Mouse (Mus musculus) hindbrain, postnatal 0 days (tissue): ENCODE measurements around the gene Rgs6. TPM values are rescaled to one million over a fixed set of nuclear protein-coding genes. Genes with fewer than 3 reads are reported as not detected.

Experiments
- ATAC-seq: fragments of 200-750 bp; cut with Nextera tagmentation; 2 replicates; pipeline ENCODE4 v1.8.0; 2017; ENCODE audit warnings: mild to moderate bottlenecking, moderate TSS enrichment, moderate library complexity
- DNase-seq: peaks from one replicate; pipeline ENCODE4 v3.0.0-alpha.2; 2015; ENCODE audit warnings: low spot score
- H3K27ac ChIP-seq: fragments of 300-500 bp; sonication (generic); 2 replicates; pipeline ENCODE4 v1.5.1; 2014; ENCODE audit warnings: mild to moderate bottlenecking
- H3K27me3 ChIP-seq: fragments of 300-500 bp; sonication (generic); 2 replicates; pipeline ENCODE4 v1.6.1; 2014; ENCODE audit warnings: low read length, mixed read lengths; ENCODE audit not compliant: insufficient read depth
- H3K36me3 ChIP-seq: fragments of 300-500 bp; sonication (generic); 2 replicates; pipeline ENCODE4 v1.6.1; 2014; ENCODE audit warnings: low read length, mixed read lengths; ENCODE audit not compliant: insufficient read depth
- H3K4me1 ChIP-seq: fragments of 300-500 bp; sonication (generic); 2 replicates; pipeline ENCODE4 v1.6.1; 2014; ENCODE audit warnings: antibody characterized with exemption, low read length, mixed read lengths; ENCODE audit not compliant: insufficient read depth
- H3K4me2 ChIP-seq: fragments of 300-500 bp; sonication (generic); 2 replicates; pipeline ENCODE4 v1.6.1; 2014; ENCODE audit warnings: low read depth, mild to moderate bottlenecking, low read length, moderate library complexity, mixed read lengths
- H3K4me3 ChIP-seq: fragments of 300-500 bp; sonication (generic); 2 replicates; pipeline ENCODE4 v1.5.1; 2014; ENCODE audit warnings: low read length
- H3K9ac ChIP-seq: fragments of 300-500 bp; sonication (generic); replicated peaks from 2 replicates; pipeline ENCODE4 v1.6.1; 2014; ENCODE audit warnings: mild to moderate bottlenecking, low read length, moderate library complexity, mixed read lengths
- H3K9me3 ChIP-seq: fragments of 300-500 bp; sonication (generic); 2 replicates; pipeline ENCODE4 v1.6.1; 2016; ENCODE audit warnings: low read length, mixed read lengths
- CTCF ChIP-seq: IDR thresholded peaks from 2 replicates; pipeline ENCODE4 v1.5.1; 2016; ENCODE audit warnings: antibody characterized with exemption, control low read depth, low read depth
- WGBS: fragments of 180-500 bp; shearing (Covaris S2); extraction: QIAGEN DNeasy Blood & Tissue Kit; methylation state at CpG from one replicate; pipeline ENCODE4 v1.1.7; 2014; 5-methylcytosine and 5-hydroxymethylcytosine counted together
- polyA plus RNA-seq: library from polyadenylated mRNA; unstranded; fragments of >200 nt; fragmentation: Nextera tagmentation; extraction: Ambion mirVana; gene quantifications from 2 replicates; pipeline ENCODE4 v1.2.1, GENCODE M21; 2015
- total RNA-seq: library from RNA; depleted of rRNA; stranded (reverse); fragments of >200 nt; gene quantifications from 2 replicates; pipeline ENCODE4 v1.2.3, GENCODE M21; 2014

The Rgs6 gene
- total and polyA plus RNA-seq, 2 experiments from 2014 or later, result 14.3 to 16.4 TPM

DNA sequence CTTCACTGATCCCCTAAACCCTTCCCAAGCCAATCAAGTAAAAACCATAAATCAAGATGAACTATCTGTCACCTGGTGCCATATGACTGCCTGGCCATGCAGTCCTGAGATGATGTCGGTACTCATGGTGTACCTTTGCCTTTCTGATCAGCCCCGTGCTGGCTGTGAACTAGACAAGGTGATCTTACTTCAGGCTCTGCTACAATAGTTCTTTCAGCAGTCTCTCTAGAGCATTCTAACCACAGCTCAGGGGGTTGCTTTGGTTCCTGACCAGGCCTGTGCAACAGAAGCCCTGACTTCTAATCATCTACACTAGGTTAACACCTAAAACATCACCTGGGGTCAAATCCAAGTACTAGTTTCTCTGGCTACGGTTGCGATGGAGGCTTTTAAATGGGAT is 521.4 kb downstream of the Rgs6 start:
- Histone ChIP-seq H3K27me3 (no peaks in the 10 kb centered on the region), H3K9me3 (no peaks in the 10 kb centered on the region), H3K36me3 (no peaks in the 10 kb centered on the region), H3K4me3 (no peak overlapping the region), H3K9ac (no peak overlapping the region), H3K27ac (no peak overlapping the region), H3K4me1 (peaks cover 15% of the 10 kb centered on the region; the same call in 1 of the 2 replicates), H3K4me2 (no peak overlapping the region)
- WGBS, result 81% methylated on average over 4 of the region's 4 CpGs
- TF ChIP-seq CTCF, result no peak
- ATAC-seq (no peak), DNase-seq (no peak)

DNA sequence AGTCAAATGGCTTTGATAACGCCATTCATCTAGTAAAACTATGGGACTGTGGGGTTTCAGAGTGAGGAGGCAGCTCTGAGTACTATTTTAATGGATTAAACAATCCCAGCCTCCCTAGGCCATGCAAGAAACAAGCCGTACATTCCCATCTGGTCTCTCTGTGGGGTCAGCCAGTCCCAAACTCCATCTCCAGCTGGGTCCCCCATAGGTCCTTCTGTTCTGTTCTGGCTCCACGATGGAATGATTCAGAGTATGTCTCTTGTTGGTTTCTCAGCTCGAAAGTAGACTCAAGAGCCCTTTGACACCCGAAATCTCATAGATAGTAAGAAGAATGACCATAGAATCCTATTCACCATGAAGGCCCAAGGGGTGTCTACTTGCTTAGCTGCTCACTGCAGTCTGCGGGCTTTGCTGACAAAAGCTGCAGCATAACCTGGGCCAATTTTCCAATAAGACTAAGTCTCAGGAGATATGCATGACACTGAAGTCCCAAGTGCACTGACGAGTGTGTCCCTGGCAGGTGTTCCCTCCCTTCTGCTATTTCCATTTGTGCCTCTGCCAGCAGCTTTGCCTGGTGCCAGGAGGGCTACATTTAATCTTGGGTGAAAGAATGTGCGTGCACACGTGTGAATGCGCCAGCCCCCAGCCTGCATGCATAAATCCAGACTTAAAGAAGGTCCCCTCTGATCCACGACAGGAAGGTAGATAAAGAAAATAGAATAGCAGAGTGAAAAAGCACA is 522.0 kb downstream of the Rgs6 start:
- Histone ChIP-seq H3K9ac (no peak overlapping the region), H3K36me3 (no peaks in the 10 kb centered on the region), H3K4me3 (no peak overlapping the region), H3K4me1 (peaks cover 15% of the 10 kb centered on the region; the same call in 1 of the 2 replicates), H3K27me3 (no peaks in the 10 kb centered on the region), H3K27ac (no peak overlapping the region), H3K9me3 (no peaks in the 10 kb centered on the region), H3K4me2 (no peak overlapping the region)
- 49% methylated on average over 11 of the region's 11 CpGs for WGBS
- ATAC-seq, result no peak
- no peak for TF ChIP-seq CTCF
- peak; percentile 15 for DNase-seq

DNA sequence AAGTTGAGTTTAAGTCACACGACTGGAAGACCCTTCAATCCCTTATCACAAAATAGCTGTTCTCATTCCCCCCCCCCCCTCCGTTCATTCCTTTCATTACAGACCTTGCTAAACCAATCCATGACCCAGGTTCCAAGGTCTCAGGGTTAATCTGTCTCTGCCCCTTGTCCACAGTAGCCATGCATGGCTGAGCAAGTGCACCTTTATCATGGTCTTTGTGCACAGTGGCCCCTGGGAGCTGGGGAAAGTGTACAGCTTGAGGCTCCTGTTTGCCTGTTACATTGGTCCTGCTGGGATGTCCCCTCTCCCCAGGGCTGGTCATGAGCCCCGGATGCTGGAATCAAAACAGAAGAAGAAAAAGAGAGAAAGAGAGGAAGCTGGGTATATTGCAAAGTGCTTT is 522.6 kb downstream of the Rgs6 start:
- no peak overlapping the region for H3K27ac ChIP-seq
- DNase-seq (no peak), ATAC-seq (no peak)
- 61% methylated on average over 3 of the region's 3 CpGs for WGBS
- H3K9me3 ChIP-seq, result no peaks in the 10 kb centered on the region
- H3K4me1 ChIP-seq, result peaks cover 15% of the 10 kb centered on the region; the same call in 1 of the 2 replicates
- no peak overlapping the region for H3K4me3 ChIP-seq
- H3K9ac ChIP-seq, result no peak overlapping the region; the same call in 1 of the 2 replicates
- TF ChIP-seq CTCF, result no peak
- H3K27me3 ChIP-seq, result no peaks in the 10 kb centered on the region
- H3K36me3 ChIP-seq, result no peaks in the 10 kb centered on the region
- H3K4me2 ChIP-seq, result no peak overlapping the region

DNA sequence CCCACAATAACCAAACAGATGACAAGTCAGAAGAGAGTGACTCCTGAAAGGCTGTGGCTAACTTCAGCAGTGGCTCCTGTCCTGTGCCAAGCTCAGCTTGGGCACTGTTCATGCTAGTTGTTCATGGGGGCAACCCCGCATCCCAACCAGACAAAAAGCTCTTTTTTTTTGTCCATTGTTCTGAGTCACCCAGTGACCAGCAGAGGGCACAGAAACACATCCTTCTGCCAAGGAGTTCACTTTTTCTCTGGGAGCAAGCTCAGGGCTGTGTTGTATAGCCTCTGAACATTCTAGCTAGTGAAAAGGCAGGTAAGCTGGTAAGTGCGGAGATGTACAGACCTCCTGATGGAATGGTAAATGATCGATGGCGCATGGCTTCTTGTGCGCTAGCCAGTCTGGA is 524.2 kb downstream of the Rgs6 start:
- TF ChIP-seq CTCF, result peak; percentile 72
- H3K27ac ChIP-seq, result no peak overlapping the region
- H3K36me3 ChIP-seq, result no peaks in the 10 kb centered on the region
- peaks cover 15% of the 10 kb centered on the region; the same call in 1 of the 2 replicates for H3K4me1 ChIP-seq
- H3K4me3 ChIP-seq, result no peak overlapping the region
- DNase-seq (peak; percentile 71), ATAC-seq (no peak)
- no peaks in the 10 kb centered on the region for H3K27me3 ChIP-seq
- H3K9me3 ChIP-seq, result no peaks in the 10 kb centered on the region
- 83% methylated on average over 5 of the region's 5 CpGs for WGBS
- no peak overlapping the region for H3K9ac ChIP-seq
- no peak overlapping the region for H3K4me2 ChIP-seq

DNA sequence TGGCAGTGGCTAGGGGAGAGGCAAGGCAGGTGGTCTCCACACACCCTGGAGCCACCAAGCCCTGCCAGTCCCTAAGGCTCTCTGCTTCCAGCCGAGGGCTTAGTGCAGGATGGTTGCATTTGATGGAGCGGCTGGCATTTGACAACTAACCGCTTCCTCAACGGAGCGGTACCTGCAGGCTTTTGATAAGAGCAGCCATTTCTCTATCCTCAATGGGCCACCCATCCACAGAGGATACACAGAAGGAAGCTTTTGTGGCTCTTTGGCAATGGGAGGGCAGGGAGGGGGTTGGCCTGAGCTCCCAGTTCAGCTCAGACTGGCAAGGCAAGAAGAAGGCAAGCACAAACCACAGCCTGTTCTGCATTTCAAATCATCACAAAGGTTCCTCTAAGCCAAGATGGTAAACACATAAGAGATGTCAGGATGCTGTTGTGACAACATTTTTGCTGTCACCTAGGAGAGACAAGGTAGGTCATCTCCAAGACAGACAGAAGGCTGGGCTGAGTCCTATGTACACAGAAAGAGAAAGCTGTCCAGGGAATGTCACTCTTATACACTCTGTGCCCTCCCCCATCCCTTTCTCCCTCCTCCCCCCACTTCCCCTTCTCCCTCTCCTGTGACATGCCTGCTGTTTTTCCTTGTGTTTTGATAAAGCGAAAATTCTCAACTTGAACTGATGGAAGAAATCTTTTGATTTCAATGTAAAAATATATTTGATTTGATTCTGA is 525.0 kb downstream of the Rgs6 start:
- WGBS, result 62% methylated on average over 6 of the region's 6 CpGs
- no peak overlapping the region for H3K27ac ChIP-seq
- H3K4me3 ChIP-seq, result no peak overlapping the region
- H3K4me1 ChIP-seq, result peaks cover 15% of the 10 kb centered on the region; the same call in 1 of the 2 replicates
- no peaks in the 10 kb centered on the region for H3K9me3 ChIP-seq
- no peak for ATAC-seq
- no peak overlapping the region for H3K4me2 ChIP-seq
- H3K27me3 ChIP-seq, result no peaks in the 10 kb centered on the region
- no peak overlapping the region for H3K9ac ChIP-seq
- TF ChIP-seq CTCF, result no peak
- H3K36me3 ChIP-seq, result no peaks in the 10 kb centered on the region
- DNase-seq, result no peak

DNA sequence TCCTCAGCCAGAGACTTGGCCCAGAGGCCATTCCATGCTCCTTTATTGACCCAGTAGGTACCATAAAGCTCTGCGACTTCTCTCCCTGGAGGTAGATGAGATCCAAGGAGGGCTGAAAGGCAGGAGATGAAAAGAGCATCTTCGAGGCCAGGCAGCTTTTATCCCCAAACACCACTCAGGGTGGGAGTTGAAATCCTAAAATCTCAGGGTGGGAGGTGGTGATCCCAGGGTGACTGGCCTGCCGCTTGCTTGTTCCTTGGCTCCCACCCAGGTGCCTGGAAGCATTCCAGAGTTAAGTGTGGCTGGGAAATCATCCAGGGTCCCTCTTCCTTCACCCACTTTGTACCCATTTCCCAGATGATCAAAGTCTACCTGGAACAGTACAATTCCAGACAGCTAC is 525.9 kb downstream of the Rgs6 start:
- Histone ChIP-seq H3K27ac (no peak overlapping the region), H3K27me3 (no peaks in the 10 kb centered on the region)
- 59% methylated on average over 3 of the region's 3 CpGs for WGBS

More for the DNA sequence above, 525.9 kb downstream of the Rgs6 start:
- Histone ChIP-seq H3K4me1 (peaks cover 15% of the 10 kb centered on the region; the same call in 1 of the 2 replicates), H3K9me3 (no peaks in the 10 kb centered on the region), H3K4me3 (no peak overlapping the region), H3K9ac (no peak overlapping the region), H3K36me3 (no peaks in the 10 kb centered on the region), H3K4me2 (no peak overlapping the region)
- DNase-seq (no peak), ATAC-seq (no peak)
- no peak for TF ChIP-seq CTCF
